Mouse (Mus musculus) heart, adult 2 months (tissue): ENCODE measurements at regions not wholly inside any gene's neighbourhood (a gene's known extent, or its start where the extent isn't known, plus 50 kb on each side); places are given as distances from the start of the nearest gene placed in this dataset.

ENCODE experiments used
- CTCF ChIP-seq: fragments of 200-600 bp; IDR thresholded peaks from 2 replicates; pipeline ENCODE4 v1.8.1; 2022; ENCODE audit warnings: antibody characterized with exemption, mild to moderate bottlenecking, moderate library complexity
- EP300 ChIP-seq: fragments of 200-500 bp; IDR thresholded peaks from 2 replicates; pipeline ENCODE4 v1.6.1; 2011; ENCODE audit warnings: low read depth, low read length, control low read depth; ENCODE audit not compliant: insufficient read depth
- POLR2A ChIP-seq: fragments of 200-500 bp; IDR thresholded peaks from 2 replicates; pipeline ENCODE4 v1.6.1; 2011; ENCODE audit warnings: mild to moderate bottlenecking, low read depth, low read length, control low read depth; ENCODE audit not compliant: insufficient read depth

DNA sequence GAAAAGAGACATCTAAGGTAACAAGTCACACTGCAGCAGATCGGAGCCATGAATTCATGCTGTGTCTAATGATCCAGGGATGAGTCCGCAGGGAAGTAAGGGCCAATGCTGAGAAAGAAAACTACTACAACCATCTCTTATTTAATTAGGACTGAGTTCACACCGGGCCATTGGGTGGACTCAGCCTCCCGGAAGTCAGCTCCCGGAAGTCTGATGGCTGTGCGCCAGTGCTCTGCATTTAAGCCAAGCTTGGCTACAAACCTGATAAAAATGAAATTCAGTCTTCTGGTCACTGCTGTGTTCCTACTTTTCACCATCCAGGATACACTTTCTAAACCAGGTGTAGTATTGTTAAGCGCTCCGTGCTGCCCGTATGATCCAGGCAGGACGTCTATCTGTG is 62.8 kb upstream of the Adtrp start:
- TF ChIP-seq POLR2A: no peak
- TF ChIP-seq CTCF: no peak
- no peak for TF ChIP-seq EP300
